Mouse (Mus musculus) neural tube, embryonic 15.5 days (tissue): ENCODE measurements around the gene Pdlim1. TPM values are rescaled to one million over a fixed set of nuclear protein-coding genes. Genes with fewer than 3 reads are reported as not detected.
A peak's percentile ranks its signal among the peaks of the same experiment; 100 is the strongest.

Source experiments
- ATAC-seq: fragments of 200-750 bp; cut with Nextera tagmentation; 2 replicates; pipeline ENCODE4 v1.8.0; 2017; ENCODE audit warnings: mild to moderate bottlenecking, moderate TSS enrichment, moderate library complexity; ENCODE audit not compliant: low FRiP score
- H3K27ac ChIP-seq: fragments of 300-500 bp; sonication (generic); replicated peaks from 2 replicates; pipeline ENCODE4 v1.5.1; 2015; ENCODE audit warnings: mild to moderate bottlenecking, inconsistent platforms
- H3K27me3 ChIP-seq: fragments of 300-500 bp; sonication (generic); replicated peaks from 2 replicates; pipeline ENCODE4 v1.6.1; 2015; ENCODE audit warnings: inconsistent platforms
- H3K36me3 ChIP-seq: fragments of 300-500 bp; sonication (generic); 2 replicates; pipeline ENCODE4 v1.6.1; 2015; ENCODE audit warnings: inconsistent platforms
- H3K4me1 ChIP-seq: fragments of 300-500 bp; sonication (generic); 2 replicates; pipeline ENCODE4 v1.6.1; 2015; ENCODE audit warnings: inconsistent platforms
- H3K4me2 ChIP-seq: fragments of 300-500 bp; sonication (generic); 2 replicates; pipeline ENCODE4 v1.6.1; 2015; ENCODE audit warnings: inconsistent platforms, mild to moderate bottlenecking, moderate library complexity
- H3K4me3 ChIP-seq: fragments of 300-500 bp; sonication (generic); replicated peaks from 2 replicates; pipeline ENCODE4 v1.5.1; 2015; ENCODE audit warnings: mild to moderate bottlenecking, inconsistent platforms
- H3K9ac ChIP-seq: fragments of 300-500 bp; sonication (generic); replicated peaks from 2 replicates; pipeline ENCODE4 v1.6.1; 2015; ENCODE audit warnings: mild to moderate bottlenecking, inconsistent platforms
- H3K9me3 ChIP-seq: fragments of 300-500 bp; sonication (generic); replicated peaks from 2 replicates; pipeline ENCODE4 v1.6.1; 2016; ENCODE audit warnings: inconsistent platforms
- WGBS: fragments of 180-500 bp; shearing (Covaris S2); methylation state at CpG from one replicate; pipeline ENCODE4 v1.1.7; 2015; ENCODE audit warnings: mixed read lengths; 5-methylcytosine and 5-hydroxymethylcytosine counted together
- polyA plus RNA-seq: library from polyadenylated mRNA; unstranded; fragments of >200 nt; fragmentation: Nextera tagmentation; extraction: Ambion mirVana; gene quantifications from 2 replicates; pipeline ENCODE4 v1.2.1, GENCODE M21; 2015

Gene Pdlim1
- polyA plus RNA-seq, 1 experiment from 2014 or later = 12.8 TPM

DNA sequence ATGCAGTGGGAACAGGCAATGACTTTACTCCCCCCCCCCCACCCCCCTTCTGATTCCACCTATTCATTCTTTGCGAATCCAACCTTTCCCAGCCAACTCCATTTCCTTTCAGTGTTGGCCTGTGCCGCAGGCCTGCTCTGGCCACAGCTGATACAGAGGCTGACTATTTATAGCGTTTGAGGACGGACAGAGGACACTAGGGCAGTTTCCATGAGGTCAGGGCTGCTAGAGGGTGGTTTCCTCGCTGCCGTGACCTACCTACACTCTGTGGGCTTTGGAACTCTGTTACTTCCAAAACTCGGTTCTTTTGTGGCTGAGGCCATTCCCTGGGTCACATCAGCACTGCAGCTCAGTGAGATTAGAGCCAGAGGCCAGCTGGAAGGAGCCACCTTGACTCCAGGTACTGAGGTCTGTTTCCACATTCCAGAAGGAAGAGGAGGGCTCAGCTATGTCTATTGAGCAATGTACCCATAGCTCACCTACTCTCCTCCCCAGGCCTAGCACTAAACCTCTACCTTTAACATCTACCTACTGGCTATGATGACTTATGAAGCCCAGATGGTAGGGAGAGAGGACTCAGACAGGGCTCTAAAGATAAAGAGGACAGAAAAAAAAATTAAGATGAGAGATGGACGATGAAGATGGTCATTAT is 6.9 kb upstream of the Pdlim1 start:
- no peaks in the 10 kb centered on the region for H3K27me3 ChIP-seq
- H3K9ac ChIP-seq = no peak overlapping the region
- no peak overlapping the region for H3K4me3 ChIP-seq
- ATAC-seq = no peak
- H3K27ac ChIP-seq = no peak overlapping the region
- WGBS = 86% methylated on average over 8 of the region's 8 CpGs
- no peak overlapping the region for H3K4me2 ChIP-seq
- H3K9me3 ChIP-seq = no peaks in the 10 kb centered on the region
- no peaks in the 10 kb centered on the region for H3K4me1 ChIP-seq
- no peaks in the 10 kb centered on the region for H3K36me3 ChIP-seq

DNA sequence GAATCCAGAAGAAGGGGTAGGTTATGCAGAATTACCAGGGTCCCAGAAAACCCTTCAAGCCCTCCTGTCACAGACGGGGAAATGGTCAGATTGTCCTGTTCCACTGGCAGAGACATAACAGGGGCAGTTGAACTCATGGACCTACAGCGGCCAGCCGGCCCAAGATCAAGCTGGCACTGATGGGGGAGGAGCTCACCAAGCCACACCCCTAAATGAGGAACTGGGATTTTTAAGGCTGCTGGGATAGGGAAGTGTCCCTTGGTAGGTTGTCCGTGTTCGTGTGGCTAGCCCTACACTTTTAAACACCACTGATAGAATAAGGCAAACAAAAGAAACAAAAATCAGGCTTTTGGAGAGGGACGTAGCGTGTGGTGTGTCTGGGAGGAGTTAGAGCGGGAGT is 5.9 kb upstream of the Pdlim1 start:
- no peak overlapping the region for H3K4me2 ChIP-seq
- no peaks in the 10 kb centered on the region for H3K4me1 ChIP-seq
- no peaks in the 10 kb centered on the region for H3K9me3 ChIP-seq
- no peak for ATAC-seq
- no peak overlapping the region for H3K4me3 ChIP-seq
- no peak overlapping the region for H3K9ac ChIP-seq
- no peak overlapping the region for H3K27ac ChIP-seq
- WGBS = 89% methylated on average over 8 of the region's 8 CpGs
- H3K36me3 ChIP-seq = no peaks in the 10 kb centered on the region
- H3K27me3 ChIP-seq = peaks cover 8% of the 10 kb centered on the region

DNA sequence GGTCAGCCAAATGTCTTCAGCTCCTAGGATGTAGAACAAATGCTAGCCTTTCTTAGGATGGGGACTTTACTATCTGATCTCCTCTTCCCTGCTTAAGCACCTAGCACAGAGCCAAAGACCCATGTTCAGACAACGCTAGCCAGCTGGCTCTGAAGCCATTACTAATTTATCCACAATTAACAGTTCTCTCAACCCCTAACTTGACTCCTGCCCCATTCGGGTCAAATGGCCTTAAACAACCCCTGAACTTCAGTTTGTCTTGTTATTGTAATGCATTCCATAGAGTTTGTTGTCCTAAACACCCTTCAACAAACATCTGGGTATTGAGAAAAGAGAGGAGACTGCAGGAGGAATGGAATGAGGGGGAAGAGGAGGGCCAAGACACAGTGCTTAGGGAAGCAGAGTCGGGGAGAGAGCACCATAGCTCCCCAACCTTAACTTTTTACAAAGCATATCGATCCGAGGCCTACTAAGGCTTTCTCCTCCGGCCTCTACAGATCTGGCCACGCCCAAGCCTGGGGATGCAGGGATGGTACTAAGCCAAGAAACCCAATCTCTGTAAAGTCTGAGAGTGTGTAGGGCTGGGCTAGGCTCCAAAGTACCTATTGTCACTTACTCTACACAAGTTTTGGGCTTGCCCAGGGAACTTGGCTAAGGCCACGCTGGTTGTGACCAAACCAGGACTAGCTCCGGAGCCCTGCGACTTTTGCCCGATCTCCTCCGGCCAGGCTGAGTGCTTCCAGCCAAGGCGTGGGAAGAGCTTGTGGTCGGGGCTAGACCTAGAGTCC is 4.0 kb upstream of the Pdlim1 start:
- H3K36me3 ChIP-seq = no peaks in the 10 kb centered on the region
- peaks cover 27% of the 10 kb centered on the region for H3K27me3 ChIP-seq
- 91% methylated on average over 14 of the region's 14 CpGs for WGBS
- H3K4me3 ChIP-seq = no peak overlapping the region
- ATAC-seq = no peak
- no peak overlapping the region for H3K27ac ChIP-seq
- peaks cover 13% of the 10 kb centered on the region for H3K4me1 ChIP-seq
- H3K9ac ChIP-seq = no peak overlapping the region
- H3K4me2 ChIP-seq = no peak overlapping the region
- no peaks in the 10 kb centered on the region for H3K9me3 ChIP-seq

DNA sequence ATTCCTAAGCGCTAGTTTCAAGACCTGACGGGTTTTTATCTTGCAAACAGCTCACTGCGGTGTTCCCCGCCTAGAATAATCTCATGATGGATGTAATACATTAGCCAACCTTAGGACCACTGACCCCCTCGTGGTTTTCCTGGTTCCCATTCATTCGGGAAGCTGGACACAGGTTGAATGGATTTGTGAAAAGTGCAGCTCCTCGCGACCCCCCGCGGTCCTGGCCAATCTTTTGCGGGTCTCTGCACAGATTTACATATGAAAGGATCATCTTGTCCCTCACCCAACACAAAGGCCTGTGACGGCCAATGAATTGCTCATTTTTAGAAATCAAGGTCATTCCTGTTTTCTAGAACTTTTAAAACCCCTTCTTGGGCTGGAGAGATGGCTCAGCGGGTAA is 1.0 kb upstream of the Pdlim1 start:
- H3K4me2 ChIP-seq = no peak overlapping the region
- no peaks in the 10 kb centered on the region for H3K9me3 ChIP-seq
- peaks cover 40% of the 10 kb centered on the region for H3K27me3 ChIP-seq
- H3K27ac ChIP-seq = no peak overlapping the region
- no peak for ATAC-seq
- peaks cover 18% of the 10 kb centered on the region for H3K4me1 ChIP-seq
- H3K36me3 ChIP-seq = no peaks in the 10 kb centered on the region
- H3K4me3 ChIP-seq = no peak overlapping the region
- H3K9ac ChIP-seq = no peak overlapping the region
- WGBS = 17% methylated on average over 13 of the region's 13 CpGs

DNA sequence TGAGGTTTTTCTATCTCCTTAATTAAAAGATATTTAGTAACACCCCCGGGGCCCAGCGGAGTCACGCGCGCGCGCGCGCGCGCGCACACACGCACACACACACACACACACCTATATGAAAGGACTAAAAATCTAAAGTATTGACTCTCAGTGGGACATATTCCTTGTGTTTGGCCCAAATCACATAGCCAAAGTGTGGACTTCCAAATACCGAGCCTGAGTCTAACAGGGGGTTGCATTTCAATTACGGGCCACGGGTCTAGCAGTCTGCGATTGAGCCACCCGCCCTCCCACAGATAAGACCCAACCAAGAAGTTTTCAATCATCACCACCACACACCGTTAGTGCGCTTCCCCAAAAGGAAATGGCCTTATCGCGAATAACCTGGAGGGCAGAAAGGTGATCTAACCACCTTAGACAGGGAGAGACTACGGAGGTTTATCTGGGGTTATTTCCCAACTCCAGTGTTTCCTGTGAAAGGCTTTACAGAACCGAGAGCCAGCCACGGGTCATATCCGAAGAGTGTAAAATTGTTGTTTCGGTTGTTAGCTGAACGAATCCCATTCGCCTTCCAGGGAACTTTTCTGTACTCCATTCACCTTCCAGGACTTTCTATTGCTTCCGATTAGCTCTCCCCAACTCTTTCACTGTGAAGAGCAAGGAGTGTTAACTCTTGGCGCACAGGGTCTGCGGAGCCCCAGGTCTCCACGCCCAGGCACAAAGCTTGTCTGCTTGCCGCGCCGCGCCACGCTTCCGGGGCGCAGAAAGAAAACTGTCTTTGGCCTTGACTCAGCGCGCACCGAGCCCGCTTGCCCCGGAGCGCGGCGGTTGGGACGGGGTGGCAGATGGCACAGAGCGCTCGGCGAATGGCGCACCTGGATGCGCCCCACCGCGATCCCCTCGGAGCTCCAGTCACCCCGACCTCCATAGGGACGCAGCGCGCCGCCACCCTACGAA is 1.0 kb downstream of the Pdlim1 start:
- WGBS = 8% methylated on average over 63 of the region's 63 CpGs
- H3K27ac ChIP-seq = no peak overlapping the region
- peak; percentile 57 for ATAC-seq

DNA sequence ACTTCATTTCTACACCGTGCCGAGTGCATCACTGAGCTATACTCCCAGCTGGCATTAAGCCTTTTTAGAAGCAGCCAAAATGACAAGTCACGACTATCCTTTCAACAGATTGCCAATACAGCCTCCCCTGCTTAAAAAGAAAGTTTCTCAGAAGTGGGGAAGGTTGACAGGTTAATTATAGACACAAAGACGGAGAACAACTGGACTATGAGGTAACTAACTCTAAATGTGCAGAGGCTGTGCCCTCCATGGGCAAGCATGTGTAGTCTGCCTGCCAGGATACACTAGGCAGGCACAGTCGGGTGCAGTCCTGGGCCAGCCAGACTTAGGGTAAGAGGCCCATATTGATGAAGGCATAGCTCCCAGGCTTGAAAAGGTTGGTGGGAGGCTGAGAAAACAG is 2.1 kb downstream of the Pdlim1 start:
- Histone ChIP-seq H3K27me3 (peaks cover 40% of the 10 kb centered on the region), H3K36me3 (no peaks in the 10 kb centered on the region), H3K4me1 (peaks cover 18% of the 10 kb centered on the region), H3K9me3 (no peaks in the 10 kb centered on the region), H3K4me2 (no peak overlapping the region), H3K27ac (no peak overlapping the region), H3K9ac (no peak overlapping the region), H3K4me3 (no peak overlapping the region)
- ATAC-seq = no peak
- 78% methylated on average over 5 of the region's 5 CpGs for WGBS

More for the DNA sequence above, 1.0 kb downstream of the Pdlim1 start:
- peaks cover 18% of the 10 kb centered on the region for H3K4me1 ChIP-seq
- peak overlapping the region; percentile 51 for H3K4me3 ChIP-seq
- peaks cover 40% of the 10 kb centered on the region for H3K27me3 ChIP-seq
- H3K9ac ChIP-seq = peak overlapping the region; percentile 34
- peak overlapping the region; percentile 96 for H3K4me2 ChIP-seq
- H3K9me3 ChIP-seq = no peaks in the 10 kb centered on the region
- no peaks in the 10 kb centered on the region for H3K36me3 ChIP-seq

DNA sequence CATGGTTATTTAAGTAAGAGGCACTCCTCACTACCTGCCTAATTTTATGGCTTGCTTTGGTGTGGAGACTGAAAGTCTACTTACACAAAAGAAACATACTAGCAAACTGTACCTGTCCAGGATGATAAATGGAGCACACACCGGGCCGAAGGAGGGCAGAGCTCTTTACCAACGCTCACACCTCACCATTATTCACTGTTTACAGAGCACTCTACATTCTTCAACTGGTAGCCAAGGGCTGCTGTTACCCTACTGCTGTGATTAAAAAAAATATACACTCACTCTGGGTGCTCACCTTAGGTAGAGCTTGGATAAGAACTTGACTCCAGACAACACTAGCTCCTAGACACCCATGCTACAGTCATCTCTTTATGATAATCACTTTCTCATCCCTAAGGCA is 3.1 kb downstream of the Pdlim1 start:
- H3K4me1 ChIP-seq = peaks cover 18% of the 10 kb centered on the region
- H3K36me3 ChIP-seq = no peaks in the 10 kb centered on the region
- no peak overlapping the region for H3K4me3 ChIP-seq
- peaks cover 40% of the 10 kb centered on the region for H3K27me3 ChIP-seq
- no peak for ATAC-seq
- H3K9me3 ChIP-seq = no peaks in the 10 kb centered on the region
- H3K9ac ChIP-seq = no peak overlapping the region
- H3K27ac ChIP-seq = no peak overlapping the region
- 80% methylated on average over 3 of the region's 3 CpGs for WGBS
- no peak overlapping the region for H3K4me2 ChIP-seq

DNA sequence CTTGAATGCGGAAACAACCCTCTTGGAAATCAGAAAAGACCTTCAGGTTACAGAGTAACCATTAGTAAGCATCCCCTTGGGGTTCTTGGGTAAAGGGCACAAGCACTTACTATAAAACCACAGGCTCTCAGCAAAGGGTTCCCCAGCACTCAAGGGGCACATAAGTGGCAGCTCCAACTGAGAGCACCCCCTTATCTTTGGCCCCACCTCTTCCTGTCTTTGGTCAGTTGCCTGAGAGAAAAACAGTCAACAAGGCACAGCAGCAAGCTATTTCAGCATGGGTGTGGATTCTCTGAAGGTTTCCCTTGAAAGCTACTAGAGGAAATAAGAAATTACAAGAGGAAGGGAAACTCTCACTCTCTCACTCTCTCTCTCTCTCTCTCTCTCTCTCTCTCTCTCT is 4.3 kb downstream of the Pdlim1 start:
- H3K9me3 ChIP-seq = no peaks in the 10 kb centered on the region
- no peak for ATAC-seq
- WGBS = 85% methylated on average over 1 of the region's 1 CpGs
- H3K36me3 ChIP-seq = no peaks in the 10 kb centered on the region
- no peak overlapping the region for H3K9ac ChIP-seq
- peaks cover 18% of the 10 kb centered on the region for H3K4me1 ChIP-seq
- H3K27ac ChIP-seq = no peak overlapping the region
- no peak overlapping the region for H3K4me3 ChIP-seq
- H3K4me2 ChIP-seq = no peak overlapping the region
- H3K27me3 ChIP-seq = peaks cover 30% of the 10 kb centered on the region

DNA sequence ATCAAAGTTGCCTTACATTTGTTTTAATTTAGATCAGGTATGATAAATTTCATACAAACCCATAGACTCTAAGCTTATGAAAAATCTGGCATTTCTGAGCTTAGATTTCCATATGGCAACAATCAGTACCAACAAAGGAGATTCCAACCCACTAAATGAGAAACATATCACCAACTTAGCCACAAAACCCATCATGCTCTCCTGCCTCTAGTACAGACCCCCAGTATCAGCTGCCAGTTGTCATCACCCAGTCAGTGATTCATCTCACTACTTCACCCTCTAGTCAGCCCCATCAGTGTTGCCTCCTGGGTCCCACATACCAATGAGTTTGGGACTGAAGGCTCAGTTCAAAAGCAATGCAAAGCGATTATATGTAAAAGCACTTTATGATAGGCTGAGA is 12.2 kb downstream of the Pdlim1 start:
- Histone ChIP-seq H3K27me3 (no peaks in the 10 kb centered on the region), H3K36me3 (no peaks in the 10 kb centered on the region), H3K9ac (no peak overlapping the region), H3K27ac (no peak overlapping the region), H3K4me3 (no peak overlapping the region), H3K4me2 (no peak overlapping the region), H3K4me1 (no peaks in the 10 kb centered on the region), H3K9me3 (no peaks in the 10 kb centered on the region)
- 97% methylated on average over 1 of the region's 1 CpGs for WGBS
- no peak for ATAC-seq

DNA sequence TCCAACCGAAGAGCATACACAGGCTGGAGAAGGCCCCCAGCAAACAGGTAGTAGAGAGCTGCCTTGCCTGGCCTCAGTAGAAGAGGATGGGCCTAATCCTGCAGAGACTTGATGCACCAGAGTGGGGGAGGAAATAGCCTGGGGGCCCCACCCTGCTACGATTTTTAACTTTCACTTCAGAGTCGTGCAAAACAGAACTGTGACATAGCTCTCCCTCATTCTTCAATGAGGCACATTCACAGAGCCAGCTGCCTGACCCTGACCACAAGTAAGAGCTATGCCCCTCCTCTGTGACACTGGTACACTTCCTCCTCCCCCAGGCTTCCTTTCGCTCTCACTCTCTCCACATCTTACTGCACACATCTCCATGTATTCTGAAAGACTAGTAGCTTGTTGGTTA is 14.2 kb downstream of the Pdlim1 start:
- H3K4me3 ChIP-seq = no peak overlapping the region
- H3K27me3 ChIP-seq = no peaks in the 10 kb centered on the region
- no peak for ATAC-seq
- H3K27ac ChIP-seq = no peak overlapping the region
- no peaks in the 10 kb centered on the region for H3K9me3 ChIP-seq
- 81% methylated on average over 4 of the region's 4 CpGs for WGBS
- H3K9ac ChIP-seq = no peak overlapping the region
- no peak overlapping the region for H3K4me2 ChIP-seq
- H3K4me1 ChIP-seq = no peaks in the 10 kb centered on the region
- H3K36me3 ChIP-seq = no peaks in the 10 kb centered on the region

DNA sequence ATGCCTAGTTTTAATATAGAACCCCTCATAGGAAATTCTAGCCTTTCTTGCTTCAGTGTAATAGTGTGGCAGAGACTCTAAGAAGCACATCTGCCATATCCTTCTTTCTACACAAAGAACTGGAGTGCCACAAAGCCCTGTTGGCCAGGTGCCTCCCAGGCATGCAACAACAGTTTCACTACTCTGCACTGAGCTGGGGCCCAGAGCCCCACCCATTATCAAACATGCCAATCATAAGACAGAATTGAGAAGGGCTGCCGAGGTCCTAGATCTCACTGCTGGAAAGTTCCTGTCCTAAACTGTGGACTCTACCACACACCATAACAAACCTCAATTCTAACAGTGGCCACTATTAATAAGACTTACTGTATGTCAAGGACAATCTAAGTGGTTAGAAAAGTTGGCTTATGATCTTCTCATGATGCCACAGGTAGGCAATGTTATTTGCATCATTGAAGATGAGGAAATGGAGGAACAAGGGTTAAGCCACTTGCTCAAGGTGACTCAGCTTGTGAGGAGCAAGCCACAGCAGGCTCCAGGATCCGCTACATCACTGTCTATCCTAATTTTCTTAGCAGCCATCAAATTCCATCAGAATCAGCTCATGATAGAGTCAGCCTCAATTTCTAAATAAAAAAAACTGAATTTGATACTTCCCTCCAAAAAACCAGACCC is 15.1 kb downstream of the Pdlim1 start:
- Histone ChIP-seq H3K4me2 (no peak overlapping the region), H3K27ac (no peak overlapping the region), H3K4me1 (no peaks in the 10 kb centered on the region), H3K9ac (no peak overlapping the region), H3K4me3 (no peak overlapping the region), H3K36me3 (no peaks in the 10 kb centered on the region), H3K27me3 (no peaks in the 10 kb centered on the region), H3K9me3 (no peaks in the 10 kb centered on the region)
- no peak for ATAC-seq
- WGBS = 87% methylated on average over 2 of the region's 2 CpGs
